Mouse (Mus musculus) brain, embryonic 14.5 days (tissue): ENCODE results near the gene Eif5a. TPM values are rescaled to one million over a fixed set of nuclear protein-coding genes. Genes with fewer than 3 reads are reported as not detected.

Source experiments
- DNase-seq: peaks from one replicate; pipeline ENCODE4 v3.0.0-alpha.2; 2011; ENCODE audit warnings: low read depth
- CTCF ChIP-seq: fragments of 200-500 bp; IDR thresholded peaks from 2 replicates; pipeline ENCODE4 v1.5.1; 2012; ENCODE audit warnings: inconsistent platforms, mild to moderate bottlenecking, moderate library complexity, borderline replicate concordance; ENCODE audit not compliant: insufficient read depth, insufficient read length; ENCODE audit errors: extremely low read depth
- POLR2A ChIP-seq: fragments of 200-500 bp; IDR thresholded peaks from 2 replicates; pipeline ENCODE4 v1.6.1; 2012; ENCODE audit warnings: mild to moderate bottlenecking, inconsistent platforms, borderline replicate concordance; ENCODE audit not compliant: poor library complexity, insufficient read depth, insufficient read length, severe bottlenecking; ENCODE audit errors: extremely low read depth
- polyA plus RNA-seq: library from polyadenylated mRNA; depleted of rRNA; stranded (reverse); fragments of >200 nt; gene quantifications from 2 replicates; pipeline ENCODE4 v1.2.3, GENCODE M21; 2012

Gene Eif5a
- polyA plus RNA-seq, 1 experiment, result 727 TPM

- no peak for DNase-seq
- no peak for TF ChIP-seq CTCF
- TF ChIP-seq POLR2A, result no peak
Measured at GRCm38 (mm10) chr11:69884663-69885062, 37.1 kb downstream of the Eif5a start.

- TF ChIP-seq CTCF, result no peak
- TF ChIP-seq POLR2A, result no peak
Measured at GRCm38 (mm10) chr11:69884240-69884639, 37.5 kb downstream of the Eif5a start.

GRCm38 (mm10) chr11:69883527-69884151 is 38.1 kb downstream of the Eif5a start:
- no peak for DNase-seq
- TF ChIP-seq POLR2A (no peak), CTCF (no peak)

More at GRCm38 (mm10) chr11:69884240-69884639, 37.5 kb downstream of the Eif5a start:
- no peak for DNase-seq

GRCm38 (mm10) chr11:69883066-69883465 is 38.7 kb downstream of the Eif5a start:
- DNase-seq, result no peak

GRCm38 (mm10) chr11:69881787-69882670 is 39.7 kb downstream of the Eif5a start:
- TF ChIP-seq CTCF (no peak), POLR2A (no peak)
- no peak for DNase-seq

More at GRCm38 (mm10) chr11:69883066-69883465, 38.7 kb downstream of the Eif5a start:
- no peak for TF ChIP-seq POLR2A
- peak; percentile 46 for TF ChIP-seq CTCF

GRCm38 (mm10) chr11:69880853-69881603 is 40.7 kb downstream of the Eif5a start, which contains the start of gene Kctd11:
TSS of gene Kctd11 (minus strand) at chr11:69881406.
- TF ChIP-seq CTCF (no peak), POLR2A (no peak)
- peak; percentile 72 for DNase-seq

GRCm38 (mm10) chr11:69880506-69880852 is 41.3 kb downstream of the Eif5a start:
- peak; percentile 84 for TF ChIP-seq CTCF
- TF ChIP-seq POLR2A, result no peak
- peak; percentile 73 for DNase-seq

GRCm38 (mm10) chr11:69879711-69880110 is 42.0 kb downstream of the Eif5a start:
- DNase-seq, result no peak

GRCm38 (mm10) chr11:69878952-69879351 is 42.8 kb downstream of the Eif5a start:
- no peak for TF ChIP-seq CTCF
- no peak for TF ChIP-seq POLR2A
- no peak for DNase-seq

More at GRCm38 (mm10) chr11:69879711-69880110, 42.0 kb downstream of the Eif5a start:
- TF ChIP-seq POLR2A, result no peak
- TF ChIP-seq CTCF, result no peak

GRCm38 (mm10) chr11:69878399-69878798 is 43.4 kb downstream of the Eif5a start:
- DNase-seq, result peak; percentile 38
- no peak for TF ChIP-seq CTCF

GRCm38 (mm10) chr11:69877878-69878277 is 43.9 kb downstream of the Eif5a start, which contains the start of gene Tmem95:
TSS of gene Tmem95 (minus strand) at chr11:69878018.
- DNase-seq, result no peak
- no peak for TF ChIP-seq POLR2A
- no peak for TF ChIP-seq CTCF
